Mouse (Mus musculus) urinary bladder, postnatal 10 days (tissue): ENCODE data around the gene Robo3.

Experiments
- DNase-seq: peaks from one replicate; pipeline ENCODE4 v3.0.0; 2022; ENCODE audit warnings: low spot score

The Robo3 gene

DNA sequence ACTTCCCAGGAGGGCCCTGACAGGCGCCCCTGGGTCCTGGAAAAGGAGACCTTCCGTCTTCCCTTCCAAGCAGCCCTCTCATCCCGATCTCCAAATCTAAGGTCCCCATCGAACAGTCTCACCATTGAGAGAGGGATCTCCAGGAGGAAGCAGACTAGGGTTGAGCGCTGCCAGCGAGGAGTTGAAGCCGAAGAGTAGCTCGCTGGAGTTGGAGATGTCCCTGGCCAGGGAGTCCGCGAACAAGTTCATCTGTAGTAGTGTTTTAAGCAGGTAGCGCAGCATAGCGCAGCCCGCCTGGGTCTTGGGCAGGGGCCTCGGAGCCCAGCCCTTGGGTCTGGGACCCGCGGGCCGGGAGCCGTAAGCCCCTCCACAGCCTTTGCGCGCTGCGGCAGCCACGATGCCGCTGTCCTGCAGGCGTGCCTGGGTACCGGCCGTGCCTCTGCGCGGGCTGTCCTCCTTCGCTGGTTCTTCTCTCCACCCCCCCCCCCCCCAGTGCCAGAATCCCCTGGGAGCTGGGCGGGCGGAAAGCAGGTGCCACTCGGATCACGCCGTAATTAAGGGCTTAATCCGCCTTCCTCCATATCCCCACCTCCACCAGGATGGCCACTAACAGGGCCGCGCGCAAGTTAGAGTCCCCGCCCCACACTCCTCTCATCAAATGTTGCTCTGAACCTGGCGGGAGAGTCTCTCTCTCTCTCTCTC, at the start of gene Robo3:
TSS of gene Robo3 (minus strand) at position 527 of the 702 bp plus-strand sequence.
- no peak for DNase-seq

DNA sequence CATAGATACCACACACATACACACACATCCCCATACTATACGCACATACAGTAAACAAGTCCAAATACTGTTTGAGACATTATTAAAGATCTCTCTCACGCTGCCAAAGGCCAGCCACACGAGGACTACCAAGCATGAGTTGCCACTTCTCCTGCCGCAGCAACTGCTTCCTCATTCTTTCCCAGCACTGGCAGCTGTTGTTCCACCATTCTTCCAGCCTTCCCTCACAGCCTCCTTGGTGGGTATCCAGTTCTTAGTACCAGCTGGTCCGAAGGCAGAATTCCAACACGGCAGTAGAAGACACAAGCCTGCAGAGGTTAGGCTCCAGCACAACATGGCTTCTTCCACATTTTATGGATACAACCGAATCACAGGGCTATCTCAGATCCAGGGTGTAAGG, 41.9 kb upstream of the Robo3 start:
- no peak for DNase-seq

DNA sequence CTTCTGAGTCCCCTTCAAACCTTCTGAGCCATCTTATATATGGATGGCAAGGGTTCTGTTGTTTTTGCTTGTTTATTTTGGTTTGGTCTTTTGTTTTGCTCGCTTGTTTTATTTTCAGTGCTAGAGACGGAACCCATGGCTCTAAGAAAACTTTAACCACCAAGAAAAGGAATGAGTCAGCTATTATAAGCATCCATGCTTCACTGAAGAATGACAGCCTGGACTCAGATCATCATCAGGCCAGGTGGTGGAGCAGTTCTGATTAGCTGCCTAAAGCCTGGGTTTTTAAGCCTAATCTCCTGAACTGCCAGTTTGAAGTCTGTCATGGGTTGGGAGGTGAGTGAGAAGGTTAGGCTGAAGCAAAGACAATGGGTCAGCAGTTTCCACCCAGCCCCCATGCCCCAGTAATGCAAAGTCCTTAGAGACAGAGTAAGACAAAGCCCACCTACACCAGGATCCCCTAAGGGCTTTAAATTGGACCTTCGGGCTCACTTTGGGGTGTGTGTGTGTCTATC, 40.6 kb upstream of the Robo3 start:
- no peak for DNase-seq

DNA sequence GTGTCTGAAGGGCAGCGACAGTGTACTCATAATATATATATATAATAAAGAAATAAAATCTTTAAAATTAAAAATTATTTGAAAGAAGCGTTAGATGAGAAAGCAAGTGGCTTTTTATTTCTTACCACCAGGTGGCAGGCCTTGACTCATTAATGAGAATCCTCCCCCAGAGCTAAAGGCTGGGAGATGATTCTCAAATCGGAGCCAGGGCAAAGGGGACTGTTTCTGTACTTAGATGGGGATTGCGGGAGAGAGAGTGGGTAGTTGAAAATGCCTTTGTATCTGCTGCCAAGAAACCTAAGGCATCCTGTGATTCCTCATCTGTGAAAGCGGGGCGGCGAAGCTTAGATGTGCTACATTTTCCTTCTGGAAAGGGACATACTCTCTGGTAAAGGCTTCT, 29.7 kb upstream of the Robo3 start:
- no peak for DNase-seq

DNA sequence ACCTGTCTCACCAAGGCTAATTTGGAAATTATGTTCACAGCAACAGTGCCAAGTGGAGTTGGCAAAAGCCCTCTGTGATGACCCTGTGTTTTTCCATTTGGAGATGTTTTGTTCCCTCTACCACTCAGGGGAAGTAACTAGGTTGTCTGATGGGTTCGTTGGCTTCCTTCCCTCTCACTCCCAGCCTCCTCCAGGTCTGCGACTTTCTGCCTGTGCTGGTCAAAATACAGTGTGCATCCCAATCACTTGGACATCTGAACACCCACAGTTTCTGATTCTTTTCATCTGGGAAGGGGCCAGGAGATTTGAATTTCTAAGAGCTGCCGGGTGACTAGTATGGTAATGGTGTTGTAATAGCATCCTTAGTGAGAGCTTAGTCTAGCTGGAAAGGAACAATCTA, 28.5 kb upstream of the Robo3 start:
- DNase-seq: no peak

DNA sequence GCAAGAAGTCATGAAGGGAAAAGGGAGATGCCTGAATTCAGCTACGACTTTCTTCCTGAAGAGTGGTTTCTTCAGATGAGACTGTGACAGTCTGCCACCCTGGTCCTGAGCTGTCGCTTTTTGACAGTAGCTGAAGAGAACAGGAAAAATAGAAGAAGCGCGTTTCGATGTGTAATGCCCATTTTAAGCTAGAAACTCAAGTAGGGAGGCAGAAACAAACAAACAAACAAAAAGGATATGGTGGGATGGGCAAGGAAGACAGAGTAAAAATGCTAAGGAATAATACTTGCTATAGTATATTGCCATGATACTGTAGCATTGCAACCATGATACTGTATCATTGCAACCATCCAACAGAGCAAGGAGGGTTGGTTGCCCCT, 27.9 kb upstream of the Robo3 start:
- no peak for DNase-seq

DNA sequence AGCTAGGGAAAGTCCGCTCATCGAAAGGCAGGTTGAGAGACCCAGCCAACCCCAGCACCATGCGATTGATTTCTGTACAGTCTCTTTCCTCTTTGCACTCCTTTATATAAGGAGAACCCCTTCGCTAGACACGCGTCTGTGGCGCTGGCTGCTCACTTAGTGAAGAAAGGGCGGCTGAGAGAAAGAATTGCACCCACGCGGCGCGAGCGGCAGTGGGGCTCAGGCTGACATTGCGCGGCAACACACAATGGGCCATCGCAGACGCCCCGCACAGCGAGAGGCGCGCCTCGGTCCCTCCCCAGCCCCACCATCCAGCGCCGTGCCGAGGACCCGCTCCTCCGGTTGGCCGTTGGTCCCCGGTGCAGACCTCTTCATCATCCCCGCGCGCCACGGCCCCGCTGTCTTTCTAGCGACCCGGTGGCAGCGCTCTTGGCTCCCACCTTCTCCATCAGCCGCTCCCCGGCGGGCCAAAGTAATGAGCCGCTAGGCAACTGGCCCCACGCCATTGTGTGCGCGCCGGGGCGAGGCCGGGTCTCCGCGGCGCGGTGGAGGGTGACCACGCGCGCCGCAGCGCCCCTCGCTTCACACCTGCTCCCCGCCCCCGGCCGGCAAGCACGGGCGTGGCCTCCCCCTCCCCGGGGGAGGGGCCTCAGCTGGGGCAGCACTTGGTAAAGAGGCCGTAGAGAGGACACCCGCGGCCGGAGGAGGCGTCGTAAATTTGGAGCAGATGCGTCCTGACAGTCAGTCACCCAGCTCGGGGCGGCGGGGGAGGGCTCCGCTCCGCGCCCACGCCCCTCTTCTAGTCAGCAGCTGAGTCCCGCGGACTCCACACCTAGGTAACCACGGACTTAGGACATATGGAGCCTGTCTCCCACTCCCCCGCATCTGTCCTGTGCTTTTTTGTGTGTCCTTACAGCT, 27.3 kb upstream of the Robo3 start:
- DNase-seq: no peak

DNA sequence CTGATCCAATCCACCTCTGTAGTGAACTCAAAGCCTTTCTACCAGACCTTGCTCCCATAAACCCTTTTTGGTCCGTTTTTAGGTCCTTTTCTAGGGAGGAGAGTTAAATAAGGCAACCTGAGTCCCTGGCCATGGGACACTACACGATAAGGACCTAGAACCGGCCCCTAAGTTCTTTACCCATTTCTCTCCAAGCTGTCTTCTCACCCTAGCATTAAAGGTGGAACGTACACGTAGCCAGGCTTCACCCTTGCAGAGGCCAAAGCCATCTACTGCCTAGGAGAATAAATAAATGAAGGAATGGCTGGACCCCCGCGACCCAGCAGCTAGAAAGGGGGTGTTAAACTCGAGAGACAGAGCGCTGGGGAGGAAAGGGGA, 26.6 kb upstream of the Robo3 start:
- no peak for DNase-seq

DNA sequence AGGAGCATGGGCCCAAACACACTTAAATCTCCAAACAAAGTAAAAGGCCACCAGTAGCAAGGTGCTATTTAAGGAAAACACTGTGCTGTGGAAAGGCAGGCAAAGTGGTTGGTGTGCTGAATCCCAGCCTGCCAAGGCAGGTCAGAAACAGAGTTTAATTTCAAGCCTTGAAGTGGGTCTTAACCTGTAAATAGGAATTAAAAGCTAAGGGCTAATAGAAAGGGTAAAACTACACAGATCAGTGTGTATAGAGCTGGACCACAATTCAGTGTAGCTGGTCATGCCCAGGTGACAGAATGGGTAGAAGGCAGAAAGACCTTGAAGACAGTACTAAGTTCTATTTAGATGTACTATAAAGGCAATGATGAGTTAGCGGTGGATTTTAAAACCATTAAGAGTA, 24.1 kb upstream of the Robo3 start:
- no peak for DNase-seq

DNA sequence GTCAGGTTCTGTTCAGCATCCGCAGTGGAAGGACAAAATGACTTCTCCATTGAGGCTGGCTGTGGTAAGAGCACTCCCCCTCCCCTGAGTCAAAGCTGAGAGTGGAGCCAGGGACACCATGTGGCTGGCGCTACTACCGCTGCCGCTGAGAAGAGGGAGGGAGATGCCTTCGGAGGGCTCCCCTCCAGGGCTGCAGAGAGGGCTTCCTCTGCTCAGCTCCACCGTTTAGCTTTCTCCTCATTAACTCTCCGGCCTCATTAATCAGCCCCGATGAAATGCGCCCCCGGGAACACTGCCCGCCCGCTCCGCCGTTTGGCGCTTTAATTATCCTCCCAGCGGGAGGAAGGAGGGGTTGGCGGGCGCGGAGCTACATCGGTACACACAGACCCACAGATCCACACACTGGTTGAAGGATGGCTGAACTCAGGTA, 23.4 kb upstream of the Robo3 start:
- no peak for DNase-seq

DNA sequence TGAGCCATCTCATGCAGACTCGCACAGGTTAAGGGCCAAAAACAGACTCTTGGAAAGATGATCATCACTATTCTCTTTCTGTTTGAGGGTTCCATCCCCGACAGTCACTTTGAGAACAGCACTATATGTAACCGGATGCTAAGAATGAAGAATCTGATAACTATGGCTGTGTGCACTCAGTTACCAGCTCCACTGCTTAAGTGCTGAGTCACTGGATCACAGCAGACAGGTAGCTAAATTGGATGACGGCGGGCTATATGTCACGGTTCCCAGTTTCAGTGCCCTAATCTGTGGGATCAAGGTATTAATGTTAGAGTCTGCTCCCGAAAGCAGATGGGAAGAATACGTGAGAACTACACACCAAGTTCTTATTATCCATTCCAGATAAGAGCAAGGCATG, 22.8 kb upstream of the Robo3 start:
- DNase-seq: no peak

DNA sequence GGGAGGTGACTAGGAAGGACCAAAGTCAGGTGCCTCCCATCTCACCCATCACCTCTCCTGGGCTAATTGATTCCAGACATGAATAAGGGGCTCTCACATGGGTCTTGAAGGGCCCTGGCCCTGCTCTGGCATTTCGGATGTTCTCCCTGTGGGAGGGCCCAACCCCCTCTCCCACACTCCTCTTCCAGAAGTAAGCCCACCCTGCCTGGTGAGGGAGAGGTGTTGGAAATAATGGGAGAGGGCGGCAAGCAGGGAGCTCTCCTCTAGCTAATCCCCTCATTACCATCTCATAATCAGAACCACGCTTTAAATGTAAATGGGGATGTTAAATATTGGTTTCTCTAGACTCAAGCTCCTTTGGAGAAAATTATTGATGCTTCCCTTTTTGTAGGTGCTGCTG, 21.9 kb upstream of the Robo3 start:
- DNase-seq: no peak

DNA sequence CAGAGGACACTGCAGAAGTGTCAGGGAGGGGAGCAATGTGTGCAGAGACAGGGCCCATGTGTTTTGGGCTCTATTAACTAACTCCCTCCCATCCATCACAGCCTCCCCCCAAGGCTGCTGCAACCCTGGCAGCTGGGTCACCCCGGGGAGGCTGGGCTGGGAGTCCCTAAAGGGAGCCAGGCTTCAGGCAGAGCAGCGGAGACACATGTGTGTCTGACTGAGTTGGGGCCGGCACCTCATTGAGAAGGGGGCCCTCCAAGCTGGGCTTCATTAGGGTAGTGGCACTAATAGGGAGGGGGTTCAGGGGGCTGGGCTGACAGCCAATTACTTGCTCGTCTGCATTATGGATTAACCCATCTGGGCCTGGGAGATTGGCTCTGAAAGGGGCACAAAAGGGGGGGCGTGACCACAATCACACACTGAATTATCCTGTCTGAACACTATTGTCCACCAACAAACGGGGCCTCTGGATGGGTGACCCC, 21.0 kb upstream of the Robo3 start:
- no peak for DNase-seq

DNA sequence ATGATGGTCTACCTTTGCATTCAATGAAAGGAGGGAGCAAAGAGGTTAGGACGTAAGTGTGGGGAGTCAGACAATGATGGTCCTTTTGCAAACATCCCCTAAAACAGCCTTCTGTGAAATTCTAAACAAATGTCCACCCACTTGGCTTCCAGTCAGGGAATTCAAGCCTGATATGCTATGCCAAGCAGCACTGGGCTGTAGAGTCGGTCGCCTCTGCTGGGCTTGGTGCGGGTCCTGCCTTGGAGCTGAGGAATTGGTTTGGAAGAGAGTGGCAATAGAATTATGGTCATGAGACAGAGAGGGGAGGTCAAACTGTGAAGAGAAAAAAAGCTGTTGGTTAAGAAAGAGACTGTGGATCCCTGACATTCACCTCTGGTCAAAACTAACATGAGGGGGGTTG, 20.3 kb upstream of the Robo3 start:
- no peak for DNase-seq

DNA sequence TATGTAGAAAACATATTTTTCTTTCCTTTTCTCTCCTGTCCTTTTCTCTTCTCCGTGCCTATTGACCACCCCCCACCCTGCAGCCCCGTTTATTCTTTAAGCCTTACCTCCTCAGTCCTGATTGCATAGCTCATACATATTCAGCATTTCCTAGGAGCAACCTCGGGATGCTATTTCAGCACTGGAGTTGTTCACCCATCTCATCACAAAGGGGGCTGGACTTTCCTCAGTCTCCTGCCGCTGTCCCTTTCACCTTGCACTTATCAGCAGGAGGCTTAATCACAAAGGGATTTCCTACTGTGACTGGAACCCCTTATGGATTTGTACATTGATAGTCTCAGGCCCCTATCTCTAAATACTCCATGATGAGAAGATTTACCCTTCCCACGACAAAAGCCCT, 19.4 kb upstream of the Robo3 start:
- DNase-seq: no peak

DNA sequence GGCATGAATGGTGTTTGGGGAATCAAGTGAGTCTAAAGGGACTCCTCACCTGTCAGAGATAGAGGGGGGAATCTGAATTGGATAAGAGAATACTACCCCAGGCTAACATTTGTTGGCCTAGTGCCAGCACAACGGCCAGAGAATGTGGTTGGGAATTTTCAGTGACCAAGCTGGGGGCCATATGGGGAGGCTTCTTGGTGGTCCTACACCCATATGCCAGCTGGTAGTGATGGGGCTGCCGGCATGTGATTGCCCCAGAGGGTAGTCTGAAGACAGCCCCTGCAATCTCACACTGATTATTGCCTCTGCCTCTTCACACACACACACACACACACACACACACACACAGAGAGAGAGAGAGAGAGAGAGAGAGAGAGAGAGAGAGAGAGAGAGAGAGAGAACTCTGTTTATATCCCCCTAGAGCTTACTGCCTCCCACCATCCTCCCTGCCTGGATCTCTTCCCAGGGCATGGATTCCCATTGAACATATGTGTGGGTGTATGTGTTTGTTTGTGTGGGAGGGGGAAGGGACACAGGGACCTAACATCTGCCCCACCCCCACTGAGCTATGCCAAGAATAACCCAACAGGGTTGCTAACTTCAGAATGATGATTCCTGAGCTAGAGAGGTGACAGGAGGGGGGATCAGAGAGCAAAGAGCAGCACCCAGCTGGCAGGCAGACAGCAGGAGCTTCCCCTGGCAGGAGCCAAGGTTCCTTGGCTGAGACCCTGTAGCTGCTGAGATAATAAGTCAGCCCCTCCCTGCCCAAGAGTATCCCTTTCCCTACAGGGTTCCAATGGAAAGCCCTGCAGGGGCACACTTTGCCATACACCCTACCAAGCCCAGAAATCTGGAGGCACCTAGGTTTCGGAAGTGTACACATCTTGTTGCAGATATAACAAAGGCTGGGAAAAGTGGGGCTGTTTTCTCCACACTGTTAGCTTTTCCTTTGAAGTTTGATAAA, 5.0 kb upstream of the Robo3 start:
- no peak for DNase-seq

DNA sequence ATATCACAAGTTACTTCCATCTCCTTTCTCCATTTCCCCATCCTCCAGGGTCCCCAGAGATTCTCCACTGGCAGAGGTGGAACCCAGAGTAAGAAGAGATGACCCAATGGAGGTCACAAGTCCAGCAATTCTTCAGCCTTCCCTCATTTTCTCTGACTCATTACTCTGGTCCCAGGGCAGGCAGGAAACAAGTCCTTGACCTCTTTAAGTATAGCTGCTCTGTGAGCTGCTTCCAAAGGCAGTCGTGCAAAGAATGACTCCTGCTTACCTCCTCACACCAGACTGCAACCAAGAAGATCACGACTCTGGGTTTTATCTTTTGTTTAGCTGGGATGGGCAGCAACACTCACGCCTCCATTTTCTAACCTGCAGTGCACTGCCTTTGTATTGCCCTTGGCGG, 2.6 kb upstream of the Robo3 start:
- no peak for DNase-seq

DNA sequence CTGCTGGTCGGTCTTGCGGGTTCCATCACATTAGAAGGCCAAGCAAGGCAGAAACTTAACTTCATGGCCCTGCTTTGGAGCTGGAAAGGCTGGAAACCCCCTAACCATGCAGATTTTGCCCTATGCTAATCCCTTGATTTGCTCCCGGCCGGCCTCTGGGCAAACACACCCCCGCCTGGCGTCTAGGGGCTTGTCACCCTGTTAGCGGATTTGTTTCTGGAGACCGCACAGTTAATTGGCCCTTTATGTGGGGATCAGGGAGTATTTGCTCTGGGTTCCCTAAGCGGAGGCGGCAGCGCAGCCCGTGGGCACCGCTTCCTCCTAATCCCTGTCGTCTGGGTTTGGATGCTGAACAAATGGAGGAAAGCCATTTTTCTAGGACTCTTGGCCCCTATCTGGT, 1.9 kb upstream of the Robo3 start:
- DNase-seq: no peak

DNA sequence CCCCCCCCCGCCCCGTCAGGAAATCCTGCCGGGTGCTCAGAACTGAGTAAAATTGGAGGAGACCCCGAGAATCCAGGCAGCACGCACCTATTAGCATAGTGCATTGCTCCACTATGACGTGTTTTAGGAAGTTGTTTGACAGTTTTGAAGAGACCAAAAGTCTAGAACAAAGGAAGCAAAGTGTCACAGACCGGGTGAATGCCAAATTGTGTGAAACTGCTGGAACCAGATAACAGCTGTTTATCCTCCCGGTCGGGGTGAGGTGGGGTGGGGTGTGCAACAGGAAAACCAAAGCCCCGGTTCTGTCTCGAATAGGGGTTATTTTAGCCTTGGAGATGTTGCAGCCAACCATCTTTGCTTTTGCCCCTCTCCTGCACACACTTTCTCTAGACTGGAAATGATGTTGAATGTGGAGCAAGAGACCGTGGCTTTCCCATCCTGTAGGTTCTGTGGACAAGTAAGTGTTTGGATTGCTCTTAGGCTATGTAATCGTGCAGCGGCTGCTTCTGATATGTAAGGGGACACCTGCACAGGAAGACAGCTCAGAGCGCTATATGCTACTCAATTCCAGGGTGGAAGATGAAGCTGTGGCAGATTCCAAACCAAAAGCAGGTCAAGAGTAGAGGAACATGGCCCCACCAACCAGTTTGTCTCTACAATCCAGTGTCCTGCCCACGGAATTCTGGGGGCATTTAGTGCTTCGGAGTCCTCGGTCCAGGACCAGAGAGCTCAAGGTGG, 946 bp upstream of the Robo3 start:
- no peak for DNase-seq

DNA sequence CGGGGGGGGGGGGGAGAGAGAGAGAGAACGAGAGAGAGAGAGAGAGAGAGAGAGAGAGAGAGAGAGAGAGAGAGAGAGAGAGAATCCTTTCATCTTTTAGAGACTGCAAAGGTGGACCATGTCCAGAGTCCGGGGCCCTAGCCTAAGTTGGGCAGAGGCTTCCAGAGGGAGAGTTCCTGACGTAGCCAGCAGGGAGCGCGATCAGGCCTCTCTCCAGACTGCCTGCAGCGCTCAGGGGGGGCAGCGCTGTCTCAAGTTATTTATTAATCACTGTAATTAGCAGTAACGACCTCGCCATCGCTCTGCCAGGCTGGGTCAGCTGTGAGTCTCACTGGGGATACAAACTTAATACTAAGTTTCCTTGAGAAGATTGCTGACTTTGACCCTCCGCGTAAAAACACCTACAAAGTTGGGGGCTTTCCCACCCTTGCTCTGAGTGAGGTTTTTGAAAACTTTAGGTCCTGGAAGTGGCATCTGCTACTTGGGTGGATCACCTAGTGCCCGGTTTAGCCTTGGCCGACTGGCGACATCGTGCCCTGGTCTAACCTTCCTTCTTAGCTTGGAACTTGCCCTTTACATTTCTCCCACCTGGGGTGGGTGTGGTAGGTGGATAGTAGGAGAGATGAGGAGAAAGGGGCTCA, 900 bp downstream of the Robo3 start:
- no peak for DNase-seq

DNA sequence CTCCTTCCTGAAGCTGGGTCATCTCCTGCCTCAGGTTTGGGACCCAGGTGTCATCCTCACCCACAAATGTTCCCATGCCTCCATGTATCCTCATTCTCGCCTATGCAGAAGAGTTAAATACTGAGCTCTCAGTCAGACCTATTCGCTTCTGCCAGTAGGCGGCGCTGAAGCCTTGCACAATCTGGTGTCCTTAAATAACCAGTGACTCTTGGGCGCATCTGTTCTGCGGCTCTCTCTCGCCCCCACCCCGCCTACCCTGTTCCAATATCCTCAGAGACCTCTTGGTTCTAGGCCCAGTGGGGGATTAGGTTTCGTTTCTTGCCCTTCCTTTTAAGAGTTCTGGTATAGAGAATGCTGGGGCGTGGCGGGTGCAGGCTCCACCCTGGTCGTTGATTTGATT, 2.5 kb downstream of the Robo3 start:
- DNase-seq: no peak
